Mouse (Mus musculus) embryonic fibroblast, embryonic 13.5 days (primary cell): ENCODE data around the gene Klk1b8.
"Not testable (repeated sequence)": the region's sequence is repeated elsewhere in the genome, so short reads cannot be mapped to it uniquely, and the experiment has no call there.

ENCODE experiments used
- CTCF ChIP-seq: IDR thresholded peaks from 2 replicates; pipeline ENCODE4 v1.5.1; 2011; ENCODE audit warnings: mild to moderate bottlenecking, control low read depth, low read length, moderate library complexity, borderline replicate concordance; ENCODE audit not compliant: insufficient read depth
- POLR2A ChIP-seq: IDR thresholded peaks from 2 replicates; pipeline ENCODE4 v1.6.1; 2011; ENCODE audit warnings: low read depth, mild to moderate bottlenecking, control low read depth, low read length, moderate library complexity

DNA sequence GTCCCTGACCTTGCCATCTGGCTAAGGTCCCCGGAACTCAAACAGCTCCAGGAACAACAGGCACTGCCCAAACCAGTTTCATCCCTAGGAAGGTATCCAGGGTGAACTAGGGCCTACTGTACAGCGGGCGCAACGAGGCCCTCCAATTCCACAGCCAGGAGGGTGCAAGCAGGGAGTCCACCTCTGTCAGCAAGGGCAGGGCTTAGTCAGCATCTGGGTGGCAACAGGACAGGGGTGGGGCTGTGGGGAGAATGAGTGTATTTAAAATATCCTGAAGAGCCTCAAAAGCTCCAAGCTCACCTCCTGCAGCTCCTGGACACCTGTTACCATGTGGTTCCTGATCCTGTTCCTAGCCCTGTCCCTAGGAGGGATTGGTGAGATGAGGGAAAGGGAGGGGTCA, 45.1 kb downstream of the Klk1b8 start, which contains the start of gene Klk1b11:
- not testable (repeated sequence) for TF ChIP-seq CTCF, POLR2A
